Mouse (Mus musculus) kidney, adult 18-20 months (tissue): Measurements from ENCODE around the gene Lrba.
A peak's percentile ranks its signal among the peaks of the same experiment; 100 is the strongest.

Experiments used
- DNase-seq: peaks from one replicate; pipeline ENCODE4 v3.0.0; 2021

Gene Lrba

DNA sequence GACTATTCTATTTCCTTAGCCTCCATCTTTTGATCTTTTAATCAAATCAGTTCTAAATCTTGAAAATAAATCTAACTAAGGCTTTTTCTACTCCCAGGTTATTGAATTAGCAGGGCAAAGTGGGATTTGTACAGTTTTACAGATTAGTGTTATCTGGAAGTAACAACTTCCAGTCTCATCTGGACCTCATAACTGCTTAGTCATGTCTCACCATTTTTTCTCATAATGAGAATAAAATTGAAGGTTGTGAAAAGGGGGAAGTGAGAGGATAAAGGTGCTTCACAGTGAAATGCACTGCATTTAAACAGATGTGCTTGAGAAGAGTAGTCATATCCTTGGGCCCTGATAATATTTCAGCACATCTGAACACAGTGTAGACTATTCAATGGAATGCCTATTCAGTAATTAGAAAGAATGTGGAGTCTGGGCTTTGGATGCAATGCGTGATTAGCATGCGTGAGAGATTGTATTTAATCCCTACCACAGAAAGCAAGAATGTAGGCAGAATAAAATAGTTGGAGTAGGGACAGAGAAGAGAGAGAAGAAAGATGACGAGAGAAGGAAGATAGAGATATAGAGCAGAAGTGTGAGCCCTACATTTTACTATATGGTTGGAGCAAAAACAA, 298.5 kb downstream of the Lrba start:
- DNase-seq, result no peak

DNA sequence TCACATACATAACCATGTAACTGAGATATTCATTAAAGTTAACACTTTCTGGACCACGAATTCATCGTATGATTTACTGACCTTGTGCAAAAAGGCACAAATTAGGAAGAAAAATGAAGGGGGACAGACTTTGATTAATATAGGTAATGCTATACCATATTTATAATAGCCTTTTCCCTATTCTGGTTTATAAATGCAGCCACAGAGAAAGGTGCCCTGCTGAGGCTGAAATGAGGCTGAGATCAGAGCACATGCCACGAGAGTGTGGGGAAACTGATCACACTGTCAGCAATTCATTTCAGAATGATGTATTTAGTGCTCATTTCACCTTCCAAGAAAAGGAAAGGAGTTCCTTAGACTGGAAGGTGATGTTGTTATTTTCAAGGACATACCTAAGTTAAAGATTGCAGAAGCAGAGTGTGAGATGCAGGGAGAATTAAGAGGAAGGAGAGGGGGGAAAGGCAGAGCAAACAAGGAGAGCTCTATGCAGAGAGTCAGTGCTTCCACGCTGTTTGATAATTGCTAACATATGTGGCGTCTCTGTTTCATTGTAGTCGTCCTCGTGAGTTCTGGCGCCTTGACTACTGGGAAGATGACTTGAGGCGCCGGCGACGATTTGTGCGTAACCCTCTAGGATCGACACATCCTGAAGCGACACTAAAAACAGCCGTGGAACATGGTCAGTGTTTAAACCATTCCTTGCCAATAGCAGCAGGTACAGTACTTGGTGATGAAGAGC, 307.2 kb downstream of the Lrba start:
- no peak for DNase-seq

DNA sequence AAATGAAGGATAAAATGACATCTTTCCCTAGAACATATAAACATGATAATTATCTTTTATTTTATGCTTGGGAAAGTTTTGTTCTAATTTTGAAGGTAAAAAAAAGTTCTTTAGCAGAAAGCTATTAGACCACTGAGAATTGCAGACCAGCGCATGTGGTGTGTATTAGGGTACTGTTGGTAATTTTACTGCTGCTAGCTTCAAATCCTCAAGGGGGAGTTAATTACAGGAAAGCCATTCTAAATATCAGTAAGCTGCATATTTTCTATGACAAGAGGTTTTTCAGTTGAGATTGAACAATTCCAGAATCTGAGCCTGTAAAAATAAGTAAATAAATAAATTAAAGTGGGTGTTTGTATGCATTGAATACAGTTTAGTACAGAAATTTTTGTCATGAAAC, 312.3 kb downstream of the Lrba start:
- DNase-seq, result no peak

DNA sequence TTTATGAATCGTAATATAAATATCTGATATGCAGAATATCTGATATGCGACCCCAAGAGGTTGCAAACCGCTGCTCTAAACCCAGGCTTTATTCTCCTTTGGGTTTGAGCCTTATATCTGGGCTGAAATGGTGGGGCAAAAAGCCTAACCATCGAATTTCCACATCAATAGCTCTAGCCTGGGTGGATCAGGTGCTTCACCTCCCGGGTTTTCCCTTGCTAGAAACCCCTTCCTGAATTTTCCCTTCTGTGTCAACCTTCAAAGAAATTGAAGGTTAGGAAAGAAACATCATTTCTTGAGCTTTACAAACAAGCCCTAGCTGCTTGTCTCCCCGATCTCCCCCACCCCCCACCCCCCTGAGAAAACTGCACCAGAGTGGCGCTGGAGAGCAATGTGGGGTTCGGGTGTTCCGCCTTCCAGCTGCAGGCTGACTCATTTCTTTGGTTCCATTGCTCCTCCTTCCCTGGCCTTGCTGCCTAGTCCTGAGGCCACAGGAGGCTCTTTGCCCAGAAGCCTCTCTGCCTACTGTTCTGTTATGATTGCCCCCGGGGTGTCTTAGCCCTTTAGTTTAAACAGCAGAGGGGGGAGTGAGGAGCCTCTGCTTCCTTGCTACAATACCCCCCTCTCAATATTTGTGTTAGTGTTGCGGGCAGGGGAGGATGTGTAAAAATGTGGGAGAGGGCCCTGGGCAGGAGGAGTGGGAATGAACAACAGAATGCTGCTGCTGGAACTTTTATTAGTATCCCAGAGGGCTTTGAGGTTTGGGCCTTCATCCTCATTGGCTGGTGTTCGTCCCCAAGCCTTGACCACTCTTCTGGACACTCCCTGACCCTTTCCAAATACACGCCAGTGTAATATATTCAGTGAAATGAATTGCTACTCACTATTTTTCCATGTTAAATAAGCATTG, 314.4 kb downstream of the Lrba start:
- no peak for DNase-seq

DNA sequence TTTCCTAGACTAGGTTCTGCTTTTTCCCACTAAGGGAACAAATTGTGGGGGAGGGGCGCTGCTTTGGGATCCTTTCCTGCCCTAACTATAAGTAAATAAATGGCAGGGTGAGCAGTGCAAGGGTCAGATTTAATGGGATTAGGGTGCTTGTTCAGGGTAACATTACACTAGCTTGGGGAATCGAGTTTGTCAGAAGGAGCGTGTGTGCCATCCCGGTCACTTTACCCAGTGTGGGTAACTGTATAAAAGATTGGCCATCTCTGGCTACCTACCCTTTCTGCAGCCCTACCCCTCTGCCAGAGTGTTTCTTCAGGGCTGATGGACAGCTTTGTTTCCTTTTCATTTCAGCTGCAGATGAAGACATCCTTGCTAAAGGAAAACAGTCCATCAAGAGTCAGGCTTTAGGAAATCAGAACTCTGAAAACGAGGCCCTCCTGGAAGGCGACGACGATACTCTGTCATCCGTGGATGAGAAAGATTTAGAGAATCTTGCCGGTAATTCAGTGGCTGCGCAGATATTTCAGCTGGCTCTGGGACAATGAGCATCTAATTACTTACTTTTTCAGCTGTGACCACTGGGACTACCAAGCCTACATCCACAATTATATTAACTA, 315.2 kb downstream of the Lrba start:
- no peak for DNase-seq

DNA sequence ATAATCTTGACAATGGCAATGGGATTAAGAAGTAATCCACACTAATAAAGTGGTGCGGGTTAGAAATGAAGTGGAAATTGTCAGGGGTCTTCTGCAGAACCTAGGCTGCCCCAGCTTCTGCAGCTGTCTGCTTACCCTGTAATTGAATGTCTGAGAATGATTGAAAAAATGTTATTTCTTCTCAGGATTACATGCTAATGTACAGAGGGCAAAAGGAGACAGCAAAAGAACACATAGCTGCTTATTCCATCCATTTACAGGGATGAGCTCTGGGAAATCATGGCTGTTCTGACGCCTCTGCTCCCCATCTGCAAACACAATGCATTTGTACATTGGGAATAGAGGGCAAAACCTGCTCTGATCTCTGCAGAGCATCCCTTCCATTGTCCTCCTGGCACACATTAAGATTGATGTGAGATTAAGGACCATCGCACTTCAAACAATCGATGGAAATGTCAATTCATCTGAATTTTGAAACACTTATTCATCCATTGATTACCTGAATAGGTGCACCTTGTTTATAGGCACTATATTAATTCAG, 316.7 kb downstream of the Lrba start:
- no peak for DNase-seq

DNA sequence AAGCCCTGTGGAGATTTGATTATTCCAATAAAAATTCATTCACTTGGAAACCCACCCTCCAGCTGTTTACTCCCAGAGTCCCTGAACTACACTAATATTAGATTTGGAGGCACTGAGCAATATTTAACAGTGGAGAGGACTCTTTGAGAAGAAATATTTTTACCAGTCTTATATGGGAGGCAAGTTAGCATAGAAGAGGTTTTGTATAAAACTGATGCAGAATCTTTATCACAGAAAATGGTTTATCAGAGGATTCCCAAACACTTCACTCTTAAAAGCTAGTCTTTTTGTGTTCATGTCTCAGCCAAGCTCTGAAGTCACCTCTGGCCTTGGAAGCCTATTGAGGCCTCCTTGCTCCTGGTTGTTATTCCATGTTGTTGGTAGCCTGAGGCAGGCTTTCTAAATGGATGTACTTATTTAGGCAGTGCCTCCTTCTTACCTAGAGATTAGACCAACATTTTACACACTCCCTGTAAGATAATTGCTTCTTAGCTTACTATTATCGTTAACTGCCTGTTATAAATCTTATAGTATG, 317.4 kb downstream of the Lrba start:
- DNase-seq, result no peak

DNA sequence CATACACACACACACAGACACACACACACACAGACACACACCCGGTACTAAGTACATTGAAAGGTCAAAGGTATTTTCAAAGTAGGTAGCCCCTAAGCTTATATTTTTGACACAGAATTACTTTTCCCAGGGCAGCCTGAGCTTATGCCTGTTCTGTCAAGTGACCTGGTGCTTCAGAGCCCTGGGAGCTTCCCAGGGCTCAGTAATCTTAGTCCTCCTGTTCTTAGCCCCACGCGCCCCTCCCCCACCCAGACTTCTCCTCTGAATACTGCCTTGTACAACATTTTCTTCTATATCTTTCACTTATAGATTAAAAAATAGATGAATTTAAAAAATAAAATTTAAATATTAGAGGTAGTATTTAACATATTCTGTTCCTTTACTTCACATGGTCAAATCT, 320.3 kb downstream of the Lrba start:
- no peak for DNase-seq

DNA sequence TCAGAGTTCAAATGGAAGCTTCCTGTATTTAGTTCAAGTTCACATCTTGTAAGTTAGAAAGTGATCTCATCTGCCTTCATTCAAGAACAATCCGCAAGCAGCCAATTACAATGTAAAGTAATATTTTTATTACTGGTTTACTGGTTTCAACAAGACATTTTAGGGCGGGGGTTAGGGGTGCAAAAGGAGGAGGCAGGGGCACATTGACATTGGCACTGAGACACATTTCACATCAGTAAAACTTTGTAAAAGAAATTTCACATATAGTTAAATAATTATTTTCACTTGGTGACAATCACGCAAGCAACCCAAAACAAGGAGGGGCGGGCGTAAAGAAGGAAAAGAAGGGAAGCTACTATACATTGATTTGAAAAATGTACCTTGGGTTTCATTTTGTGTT, 321.5 kb downstream of the Lrba start:
- no peak for DNase-seq

DNA sequence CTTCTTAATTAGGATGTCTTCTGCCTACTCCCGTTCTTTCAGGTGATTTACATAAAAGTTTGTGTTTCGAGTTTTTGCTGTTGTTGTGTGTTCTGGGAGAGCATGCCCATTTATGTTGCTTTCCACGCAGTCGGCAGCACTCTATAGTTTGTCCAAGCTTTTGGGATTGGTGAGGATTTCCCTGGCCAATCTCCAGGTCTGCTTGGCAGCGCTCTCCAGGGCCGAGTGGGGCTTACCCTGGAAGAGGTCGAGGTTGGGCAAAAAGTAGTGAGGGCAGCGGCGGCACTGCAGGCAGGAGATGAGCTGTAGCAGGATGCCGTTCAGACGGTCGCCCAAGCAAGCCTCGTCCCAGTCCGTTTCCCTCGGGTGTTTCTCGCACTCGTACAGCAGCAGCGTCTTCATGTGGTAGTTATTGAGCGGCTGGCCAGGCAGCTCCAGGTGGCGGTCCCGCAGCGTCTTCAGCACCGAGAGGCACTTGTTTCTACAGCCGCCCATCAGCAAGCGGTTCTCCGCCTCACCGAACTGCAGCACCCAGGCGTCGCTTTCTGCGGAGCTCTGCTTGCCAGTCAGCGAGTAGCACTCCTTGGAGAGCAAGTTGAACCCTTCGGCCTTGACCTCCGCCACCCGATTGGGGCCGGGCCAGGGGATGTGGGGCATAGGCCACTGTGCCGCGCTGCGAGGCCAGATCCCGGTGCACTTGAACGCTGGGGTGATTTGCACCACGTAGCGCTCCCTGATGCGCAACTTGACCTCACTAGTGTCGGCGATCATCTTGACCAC, 322.2 kb downstream of the Lrba start:
- peak; percentile 49 for DNase-seq

DNA sequence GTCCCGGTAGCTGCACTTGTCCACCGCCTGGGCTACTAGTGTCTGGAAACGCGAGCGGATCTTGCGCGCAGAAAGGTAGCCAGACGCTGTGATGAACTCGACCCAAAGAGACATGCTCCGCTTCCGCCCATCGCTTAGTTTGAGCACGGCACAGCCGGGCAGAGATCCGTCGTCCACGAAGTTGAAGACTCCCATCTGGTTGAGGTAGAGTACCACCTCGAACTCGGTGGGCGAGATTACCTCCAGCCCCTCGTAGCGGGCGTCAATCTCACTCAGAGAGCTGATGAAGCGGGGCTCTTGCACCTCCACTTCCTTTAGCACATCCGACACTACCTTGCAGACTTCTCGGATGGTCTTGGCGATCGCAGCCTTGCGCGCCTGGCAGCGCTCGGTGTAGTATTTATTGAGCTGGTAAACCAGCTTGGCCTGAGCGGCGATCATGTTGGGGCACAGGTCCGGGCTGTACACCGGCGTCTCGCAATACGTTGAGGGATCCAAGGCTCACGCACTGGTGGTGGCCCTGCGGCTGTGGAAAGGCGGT, 322.8 kb downstream of the Lrba start:
- no peak for DNase-seq

DNA sequence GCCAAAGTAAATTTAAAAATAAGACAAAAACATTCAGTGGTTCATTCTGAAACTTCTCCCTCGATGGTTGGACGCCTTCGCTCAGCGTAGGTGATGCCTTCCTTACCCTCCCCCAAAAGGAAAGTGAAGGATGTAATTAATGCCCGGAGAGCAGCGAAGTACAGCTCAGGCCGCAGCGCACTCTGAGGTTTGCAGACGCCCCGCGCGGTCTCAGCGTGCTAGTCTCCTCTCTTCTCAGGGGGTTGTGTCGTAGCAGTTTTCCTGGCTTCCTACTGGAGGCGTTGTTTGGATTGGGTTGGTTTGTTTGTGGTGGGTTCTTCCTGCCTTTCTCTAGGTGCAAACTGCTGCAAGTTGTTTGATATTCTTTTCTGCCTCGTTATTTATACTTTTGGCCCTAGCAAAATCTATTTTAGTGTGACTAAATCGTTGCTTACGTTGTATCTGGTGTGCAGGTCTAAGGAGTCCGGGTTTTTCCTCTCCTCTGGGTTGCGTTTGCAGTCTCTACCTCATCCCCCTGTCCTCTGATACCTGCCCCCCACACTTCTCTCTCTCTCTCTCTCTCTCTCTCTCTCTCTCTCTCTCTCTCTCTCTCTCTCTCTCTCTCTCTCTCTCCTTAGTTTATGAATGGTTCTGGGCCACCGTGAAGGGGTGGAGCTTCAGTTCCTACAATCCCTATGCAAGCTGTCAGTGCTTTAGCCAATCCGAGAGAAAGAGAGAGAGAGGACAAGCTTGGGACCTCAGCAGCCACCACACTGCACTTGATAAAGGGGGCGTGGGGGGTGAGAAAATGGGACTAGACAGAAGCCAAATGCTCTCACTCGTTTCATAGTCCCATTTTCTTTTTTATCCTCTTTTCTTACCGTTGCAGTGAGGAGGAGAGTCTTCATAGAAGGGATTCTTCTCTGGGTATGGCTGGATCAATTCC, 323.9 kb downstream of the Lrba start, which contains the start of gene Mab21l2:
Gene Mab21l2, minus strand, starts transcription at position 539 of the 925 bp plus-strand sequence.
- no peak for DNase-seq

DNA sequence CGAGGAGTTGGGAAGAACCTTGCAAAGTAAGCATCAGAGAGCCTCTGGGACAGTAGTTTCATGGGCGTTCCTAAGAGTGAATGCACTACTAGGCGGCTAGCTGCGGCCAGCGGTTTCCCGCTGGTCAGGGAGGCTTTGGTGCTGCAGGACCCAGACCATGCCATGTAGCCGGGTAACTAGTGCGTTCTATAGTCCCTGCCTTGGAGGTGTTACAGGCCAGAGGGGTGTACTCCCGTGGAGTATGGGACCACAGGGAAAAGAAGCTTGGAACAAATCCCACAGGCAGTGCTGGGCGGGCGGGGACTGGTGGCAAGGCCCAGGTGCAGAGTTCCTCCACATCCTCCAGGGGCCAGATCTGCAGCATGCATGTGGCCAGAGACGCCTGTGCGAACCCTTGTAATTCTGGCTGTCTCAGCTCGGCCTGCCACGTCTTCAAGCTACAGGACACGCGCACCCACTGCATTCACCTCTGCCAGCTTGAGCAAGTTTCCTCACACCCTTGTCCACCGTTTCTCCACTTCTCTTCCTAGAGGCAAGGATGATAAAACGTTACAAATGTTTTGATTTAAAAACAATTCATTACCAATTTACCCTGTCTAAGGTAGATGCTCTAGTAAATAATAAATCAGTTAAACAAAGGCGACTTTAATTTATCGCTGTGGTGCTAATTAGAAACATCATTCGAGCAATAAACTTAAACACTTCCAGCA, 326.0 kb downstream of the Lrba start:
- no peak for DNase-seq

DNA sequence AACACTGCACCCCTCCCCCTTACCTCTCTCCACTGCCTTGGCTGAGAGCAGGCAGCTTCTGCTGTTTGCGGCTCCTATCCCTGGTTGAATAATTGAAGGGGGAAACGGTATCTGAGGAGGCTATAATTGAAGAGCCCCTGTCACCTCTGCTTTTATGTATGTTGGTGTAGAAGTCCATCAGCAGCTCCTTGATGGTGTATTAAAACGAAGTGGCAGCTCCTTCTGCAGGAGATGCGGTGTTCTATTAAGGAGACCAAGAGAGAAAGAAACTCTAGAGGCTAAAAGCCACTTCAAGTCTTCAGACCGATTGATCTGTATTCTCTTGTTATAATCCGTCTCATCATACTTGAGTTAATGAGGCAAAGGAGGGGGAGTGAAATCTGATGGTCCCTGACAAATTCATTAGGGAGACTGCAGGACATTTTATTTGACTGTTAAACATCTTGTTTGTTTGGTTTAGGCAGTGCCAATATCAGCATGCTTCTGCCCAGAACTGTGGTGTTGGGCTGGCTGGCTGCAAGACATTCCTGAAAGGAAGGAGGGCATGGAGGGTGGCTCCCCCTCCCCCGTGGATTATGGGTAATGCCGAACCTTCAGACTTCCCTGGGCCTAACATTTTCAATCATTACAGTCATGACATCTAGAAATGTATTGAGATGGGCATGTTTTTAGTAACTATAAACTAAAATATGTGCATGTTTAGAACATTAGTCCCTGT, 326.7 kb downstream of the Lrba start:
- no peak for DNase-seq

DNA sequence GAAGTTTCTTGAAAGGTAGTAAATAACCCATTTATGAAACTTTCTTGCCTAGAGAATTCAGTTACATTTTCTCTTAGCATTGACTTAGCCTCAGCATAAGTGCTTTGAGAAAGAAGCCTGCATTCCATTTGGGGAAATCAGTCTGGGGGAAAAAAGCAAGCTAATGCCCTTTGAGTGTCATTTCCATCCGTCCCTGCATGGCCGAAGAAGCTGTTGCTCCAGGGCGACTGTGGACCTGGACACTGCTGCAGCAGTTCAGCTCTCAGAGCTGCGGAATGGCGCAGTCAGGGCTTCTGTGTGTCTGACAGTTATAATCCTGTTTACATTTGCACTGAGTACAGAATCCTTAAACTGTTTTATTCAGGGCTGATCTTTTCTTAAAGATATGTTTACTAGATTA, 327.7 kb downstream of the Lrba start:
- no peak for DNase-seq

DNA sequence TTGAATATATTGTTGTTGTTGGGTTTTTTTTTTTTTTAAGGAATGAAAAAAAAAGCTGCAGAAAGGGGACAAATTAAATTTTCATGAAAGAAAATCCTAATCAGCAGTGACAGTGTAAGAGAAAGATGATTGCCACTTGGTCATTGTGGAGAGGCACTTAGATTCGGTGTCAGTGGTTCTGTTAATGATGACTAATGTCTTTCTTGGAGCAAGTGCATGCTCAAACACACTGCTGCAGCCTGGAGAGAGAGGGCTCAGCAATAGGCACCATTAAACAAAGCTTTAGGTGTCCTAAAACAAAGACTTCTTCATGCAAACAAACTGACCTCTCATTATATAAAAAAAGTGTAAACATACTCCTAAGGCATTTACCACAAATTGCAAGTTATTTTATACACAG, 334.5 kb downstream of the Lrba start:
- no peak for DNase-seq

DNA sequence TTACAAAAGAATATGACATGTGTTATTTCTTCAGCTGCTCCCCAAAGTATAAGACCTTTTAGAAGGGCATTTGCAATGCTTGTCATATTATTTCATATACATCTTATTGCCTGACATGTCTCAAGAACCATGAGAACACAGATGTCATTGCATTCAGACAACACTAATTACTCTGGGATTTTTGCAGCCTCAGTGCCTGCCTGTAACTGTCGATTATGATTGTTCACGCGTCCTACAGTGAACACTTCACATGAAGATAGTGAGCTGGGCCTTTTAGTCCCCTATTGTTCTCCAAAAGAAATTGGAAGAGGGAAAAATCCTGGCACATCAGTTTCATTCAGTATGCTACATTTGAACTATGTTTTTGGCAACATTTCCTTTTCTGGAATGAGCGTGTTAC, 335.2 kb downstream of the Lrba start:
- no peak for DNase-seq

DNA sequence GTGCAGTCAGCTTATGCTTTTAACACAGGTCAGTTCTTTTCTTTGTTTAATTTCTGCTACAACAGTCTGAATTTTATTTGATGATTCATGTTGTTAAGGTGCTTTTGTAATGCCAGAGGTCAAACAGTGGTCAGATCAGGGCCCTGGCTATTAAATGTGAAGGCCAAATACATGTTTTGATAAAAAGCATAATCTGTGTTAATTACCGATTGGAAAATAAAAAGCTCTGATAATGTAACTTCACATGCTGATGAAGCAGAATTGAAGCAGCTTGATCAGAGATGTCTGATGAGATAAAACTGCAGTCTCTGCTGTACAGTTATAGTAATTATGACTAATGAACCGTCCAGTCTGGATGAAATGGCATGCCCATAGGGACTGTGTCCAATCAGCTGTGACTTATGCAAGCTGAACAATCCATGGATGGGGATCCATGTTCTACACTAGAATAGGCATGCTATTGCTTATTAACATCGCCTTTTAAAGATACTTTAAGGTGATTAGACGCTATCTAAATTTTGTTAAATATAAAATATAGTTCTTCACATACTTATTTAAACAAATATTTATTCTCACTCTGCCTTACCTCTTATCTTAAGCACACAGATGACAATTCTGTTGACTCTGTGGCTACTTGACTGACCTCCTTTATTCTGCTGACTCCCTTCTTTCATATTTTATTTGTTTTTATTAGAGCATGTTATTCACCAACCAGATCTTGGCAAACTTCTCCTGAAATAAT, 336.0 kb downstream of the Lrba start:
- no peak for DNase-seq

DNA sequence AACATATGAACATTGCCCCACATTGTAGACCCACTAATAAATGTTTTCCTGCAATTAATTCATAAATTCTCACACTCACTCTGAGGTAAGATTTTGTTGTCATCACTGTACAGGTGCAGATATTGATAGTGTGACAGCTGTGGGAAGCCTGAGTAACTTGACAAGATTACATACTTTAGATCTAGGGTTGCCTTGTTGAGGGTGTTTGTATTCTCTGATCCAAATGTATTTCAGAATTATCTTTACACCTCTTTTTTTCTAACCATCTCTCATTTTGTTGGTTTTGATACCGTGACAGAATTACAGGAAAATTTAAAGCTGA, 336.5 kb downstream of the Lrba start:
- DNase-seq, result no peak
